ENCODE assay signal across 8 mouse cellular contexts in the genomic region with DNA sequence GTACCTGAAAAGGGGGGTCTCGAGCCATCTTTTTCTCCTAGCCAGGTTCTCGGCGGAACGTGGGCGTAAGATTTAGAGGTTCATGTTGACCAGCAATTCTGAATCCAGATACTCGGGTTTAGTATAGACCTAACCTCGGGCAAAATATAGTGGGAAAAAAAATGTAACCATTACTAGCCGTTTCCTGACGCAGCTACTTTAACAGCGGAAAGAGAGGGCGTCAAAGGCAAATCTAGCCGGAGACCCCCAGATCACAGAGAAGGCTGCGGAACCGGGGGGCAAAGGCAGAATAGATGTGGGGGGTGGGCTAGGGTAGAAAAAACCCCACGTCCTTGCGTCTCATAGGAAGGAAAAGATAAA. TPM values are rescaled to one million over a fixed set of nuclear protein-coding genes. Genes with fewer than 3 reads are reported as not detected.
DNase-seq lines count a peak whose midpoint lies in the region; ATAC-seq and TF ChIP-seq lines count a peak whose summit lies in the region.

No protein-coding gene starts in this region.

- H3K36me3 ChIP-seq in testis, adult 2 months (ENCODE audit: control insufficient read depth, insufficient read depth, low read length) = no peaks in the 10 kb centered on the region
- H3K36me3 ChIP-seq in liver, embryonic 13.5 days = peaks cover 4% of the 10 kb centered on the region; the same call in 1 of the 2 replicates
- H3K36me3 ChIP-seq in stomach, postnatal 0 days (ENCODE audit: control insufficient read depth, insufficient read depth, low read length) = no peaks in the 10 kb centered on the region

- peak overlapping the region; percentile 50 for H3K27ac ChIP-seq in gastrocnemius, adult 2 months
- no peak overlapping the region for H3K27ac ChIP-seq in testis, adult 2 months (ENCODE audit: control insufficient read depth, insufficient read depth, low read depth, low read length)
- peak overlapping the region; percentile 64 for H3K27ac ChIP-seq in liver, embryonic 13.5 days
- peak overlapping the region; percentile 30; the same call in 1 of the 2 replicates for H3K27ac ChIP-seq in stomach, postnatal 0 days (replicated peaks)

- TF ChIP-seq POLR2A in testis, adult 2 months (IDR thresholded peaks at IDR 0.05; ENCODE audit: control insufficient read depth, low read depth, low read length) = no peak

- no peak for TF ChIP-seq CTCF in gastrocnemius, adult 2 months (IDR thresholded peaks at IDR 0.05)
- TF ChIP-seq CTCF in testis, adult 2 months (IDR thresholded peaks at IDR 0.05; ENCODE audit: control insufficient read depth, insufficient read depth, insufficient replicate concordance, low read depth, low read length) = no peak
- TF ChIP-seq CTCF in stomach, postnatal 0 days (IDR thresholded peaks at IDR 0.05; ENCODE audit: low read depth) = no peak

- 44% methylated on average over 16 of the region's 16 CpGs for WGBS in liver, embryonic 13.5 days (ENCODE audit: insufficient replicate concordance)
- WGBS in stomach, postnatal 0 days = 45% methylated on average over 16 of the region's 16 CpGs

- H3K4me2 ChIP-seq in liver, embryonic 13.5 days = no peak overlapping the region
- peak overlapping the region; percentile 40 for H3K4me2 ChIP-seq in stomach, postnatal 0 days (replicated peaks; ENCODE audit: low read depth)

- H3K27me3 ChIP-seq in testis, adult 2 months (ENCODE audit: control insufficient read depth, insufficient read depth, low read length) = no peaks in the 10 kb centered on the region
- H3K27me3 ChIP-seq in liver, embryonic 13.5 days = peaks cover 30% of the 10 kb centered on the region
- no peaks in the 10 kb centered on the region for H3K27me3 ChIP-seq in stomach, postnatal 0 days (ENCODE audit: control insufficient read depth, insufficient read depth, low read length)

- peaks cover 15% of the 10 kb centered on the region for H3K4me1 ChIP-seq in testis, adult 2 months (ENCODE audit: control insufficient read depth, insufficient read depth, low read length)
- 0 out of 2 replicates have a peak, but pooled peaks cover 4% of the 10 kb centered on the region for H3K4me1 ChIP-seq in liver, embryonic 13.5 days (replicated peaks)
- no peaks in the 10 kb centered on the region for H3K4me1 ChIP-seq in stomach, postnatal 0 days (replicated peaks; ENCODE audit: control insufficient read depth, insufficient read depth)

- peaks cover 21% of the 10 kb centered on the region for H3K9me3 ChIP-seq in liver, embryonic 13.5 days (replicated peaks)
- peaks cover 9% of the 10 kb centered on the region for H3K9me3 ChIP-seq in stomach, postnatal 0 days (ENCODE audit: control insufficient read depth, low read length)

- H3K4me3 ChIP-seq in gastrocnemius, adult 2 months = peak overlapping the region; percentile 67
- peak overlapping the region; percentile 32 for H3K4me3 ChIP-seq in testis, adult 2 months (ENCODE audit: control insufficient read depth, low read depth, low read length)
- peak overlapping the region; percentile 46 for H3K4me3 ChIP-seq in liver, embryonic 13.5 days (replicated peaks)
- peak overlapping the region; percentile 45 for H3K4me3 ChIP-seq in stomach, postnatal 0 days (ENCODE audit: low read depth, low read length)

- no peak for DNase-seq in gastrocnemius, adult 2 months
- no peak for DNase-seq in gastrocnemius, adult 18-20 months (ENCODE audit: low spot score)
- no peak for DNase-seq in testis, postnatal 10 days (ENCODE audit: low spot score)
- no peak for DNase-seq in liver, embryonic 13.5 days
- DNase-seq in stomach, postnatal 0 days (ENCODE audit: low spot score) = no peak
- DNase-seq in layer of hippocampus, postnatal 14 days (ENCODE audit: low spot score in 2 of 2) = no peak

- intact Hi-C loops in gastrocnemius, adult 2 months (cut with DNase I) = no loop called here

- peak overlapping the region; percentile 55 for H3K9ac ChIP-seq in liver, embryonic 13.5 days
- H3K9ac ChIP-seq in stomach, postnatal 0 days (ENCODE audit: low read length) = peak overlapping the region; percentile 64

- no peak for ATAC-seq in liver, embryonic 13.5 days (ENCODE audit: low read depth)
- ATAC-seq in stomach, postnatal 0 days (ENCODE audit: low FRiP score, low TSS enrichment) = no peak
- ATAC-seq in CD4-positive, CD25-positive, alpha-beta regulatory T cell, adult 4 months = no peak

- TF ChIP-seq EP300 in stomach, postnatal 0 days (optimal IDR thresholded peaks at IDR 0.05) = no peak

RNA-seq across cellular contexts. Expression of a gene that starts 58.6 kb away (rescaled TPM):
- total RNA-seq in gastrocnemius, adult 2 months (2021) = not detected
- not detected for total RNA-seq in gastrocnemius, adult 18-20 months (2021)
- polyA plus RNA-seq in testis, adult 2 months (2012; rRNA removed) = not detected in 2 replicates
- polyA plus RNA-seq in liver, embryonic 13.5 days (2015; fragmentation: Nextera tagmentation; extraction: Ambion mirVana) = 0.58 and 0.74 TPM in 2 replicates
- polyA plus RNA-seq in stomach, postnatal 0 days (2015; fragmentation: Nextera tagmentation; extraction: Ambion mirVana) = 0.33 and 0.35 TPM in 2 replicates
- not detected for polyA plus RNA-seq in CD4-positive, CD25-positive, alpha-beta regulatory T cell, adult 4 months (2017; shearing (Covaris generic))
- total RNA-seq in layer of hippocampus, postnatal 14 days (2021) = under 1 TPM; 0.05 to 0.14 TPM
